ENCODE assay signal across 18 mouse cellular contexts in the genomic region with DNA sequence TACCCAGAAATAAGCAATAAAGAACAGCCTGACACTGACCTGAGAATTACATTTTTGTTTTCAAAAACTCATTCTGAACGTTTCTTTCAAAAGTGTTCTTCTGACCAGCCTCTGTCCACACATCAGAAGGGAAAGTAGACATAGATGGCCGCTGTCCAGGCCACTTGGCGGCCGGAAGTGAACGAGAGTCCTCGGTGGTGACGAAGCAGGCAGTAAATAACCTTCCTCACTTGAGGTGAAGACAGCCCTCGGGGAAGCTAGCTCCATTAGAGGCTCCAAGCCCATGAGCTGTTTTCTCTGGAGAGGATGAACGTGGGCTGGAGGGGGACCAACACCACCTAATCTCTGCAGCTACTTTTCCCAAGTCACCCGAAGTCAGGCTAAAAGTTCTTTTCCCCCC. TPM values are rescaled to one million over a fixed set of nuclear protein-coding genes. Genes with fewer than 3 reads are reported as not detected.
DNase-seq lines count a peak whose midpoint lies in the region; ATAC-seq and TF ChIP-seq lines count a peak whose summit lies in the region.
"Had no signal": no experiment of that assay in that cellular context is flagged by ENCODE, and none has a peak within 500 bp of the region (broad histone marks: within the 10 kb centered on the region; RNA-seq: fewer than 3 reads in every experiment).

No protein-coding gene starts in this region.

- H3K27me3 ChIP-seq in limb, embryonic 14.5 days (ENCODE audit: control insufficient read depth, insufficient read depth, low read length) = no peaks in the 10 kb centered on the region
- 0 out of 2 replicates have a peak, but pooled peaks cover 8% of the 10 kb centered on the region for H3K27me3 ChIP-seq in limb, embryonic 10.5 days (ENCODE audit: low read depth, poor library complexity, severe bottlenecking)
- no peaks in the 10 kb centered on the region for H3K27me3 ChIP-seq in heart, embryonic 12.5 days (replicated peaks)
- H3K27me3 ChIP-seq: embryonic facial prominence, embryonic 12.5 days; hindbrain, embryonic 12.5 days; liver, embryonic 15.5 days; midbrain, embryonic 13.5 days had no signal

- H3K4me2 ChIP-seq in limb, embryonic 14.5 days (replicated peaks; ENCODE audit: low read depth, low read length, severe bottlenecking) = no peak overlapping the region
- H3K4me2 ChIP-seq in heart, embryonic 12.5 days = peak overlapping the region; percentile 6; the same call in 1 of the 2 replicates
- H3K4me2 ChIP-seq: embryonic facial prominence, embryonic 12.5 days; hindbrain, embryonic 12.5 days; liver, embryonic 15.5 days; midbrain, embryonic 13.5 days had no signal

- no peak for ATAC-seq in limb, embryonic 14.5 days (ENCODE audit: low FRiP score, low read depth)
- no peak for ATAC-seq in heart, embryonic 12.5 days (ENCODE audit: insufficient number of reproducible peaks, low FRiP score)
- ATAC-seq: forebrain, embryonic 16.5 days; midbrain, embryonic 13.5 days had no signal

- 0 out of 2 replicates have a peak, but pooled peaks cover 2% of the 10 kb centered on the region for H3K4me1 ChIP-seq in limb, embryonic 14.5 days (ENCODE audit: control insufficient read depth, insufficient read depth, low read length)
- H3K4me1 ChIP-seq in limb, embryonic 10.5 days = peaks cover 24% of the 10 kb centered on the region
- peaks cover 43% of the 10 kb centered on the region for H3K4me1 ChIP-seq in heart, embryonic 12.5 days (replicated peaks)

- no peak overlapping the region for H3K4me3 ChIP-seq in limb, embryonic 14.5 days (replicated peaks; ENCODE audit: low read length)
- H3K4me3 ChIP-seq in limb, embryonic 10.5 days = no peak overlapping the region
- no peak overlapping the region for H3K4me3 ChIP-seq in heart, embryonic 12.5 days
- H3K4me3 ChIP-seq: embryonic facial prominence, embryonic 12.5 days; hindbrain, embryonic 12.5 days; layer of hippocampus, adult 2 months; liver, embryonic 15.5 days; midbrain, embryonic 13.5 days had no signal

- no peak for TF ChIP-seq POLR2A in limb, embryonic 14.5 days (IDR thresholded peaks at IDR 0.05; ENCODE audit: borderline replicate concordance, extremely low read depth, insufficient read depth, insufficient read length)

- no peaks in the 10 kb centered on the region for H3K9me3 ChIP-seq in limb, embryonic 14.5 days (ENCODE audit: control insufficient read depth, low read length)
- no peaks in the 10 kb centered on the region for H3K9me3 ChIP-seq in limb, embryonic 10.5 days (replicated peaks)
- 0 out of 2 replicates have a peak, but pooled peaks cover 3% of the 10 kb centered on the region for H3K9me3 ChIP-seq in heart, embryonic 12.5 days (replicated peaks)
- H3K9me3 ChIP-seq: embryonic facial prominence, embryonic 12.5 days; G1E; hindbrain, embryonic 12.5 days; liver, embryonic 15.5 days; midbrain, embryonic 13.5 days had no signal

- H3K36me3 ChIP-seq in limb, embryonic 14.5 days (ENCODE audit: control insufficient read depth, insufficient read depth, low read length) = no peaks in the 10 kb centered on the region
- no peaks in the 10 kb centered on the region for H3K36me3 ChIP-seq in limb, embryonic 10.5 days
- no peaks in the 10 kb centered on the region for H3K36me3 ChIP-seq in heart, embryonic 12.5 days
- H3K36me3 ChIP-seq: embryonic facial prominence, embryonic 12.5 days; G1E; hindbrain, embryonic 12.5 days; liver, embryonic 15.5 days; midbrain, embryonic 13.5 days had no signal

- H3K27ac ChIP-seq in limb, embryonic 14.5 days (replicated peaks; ENCODE audit: low read depth, low read length) = no peak overlapping the region
- no peak overlapping the region for H3K27ac ChIP-seq in limb, embryonic 10.5 days
- no peak overlapping the region for H3K27ac ChIP-seq in heart, embryonic 12.5 days (ENCODE audit: poor library complexity, severe bottlenecking)
- H3K27ac ChIP-seq: embryonic facial prominence, embryonic 12.5 days; hindbrain, embryonic 12.5 days; layer of hippocampus, adult 2 months; liver, embryonic 15.5 days; midbrain, embryonic 13.5 days; stomach, postnatal 0 days had no signal

- H3K9ac ChIP-seq in limb, embryonic 14.5 days (ENCODE audit: low read depth, low read length, severe bottlenecking) = no peak overlapping the region
- H3K9ac ChIP-seq in heart, embryonic 12.5 days = no peak overlapping the region
- H3K9ac ChIP-seq: embryonic facial prominence, embryonic 12.5 days; hindbrain, embryonic 12.5 days; liver, embryonic 15.5 days; midbrain, embryonic 13.5 days had no signal

- DNase-seq in adrenal gland, adult 2 months = peak; percentile 20
- no peak for DNase-seq in adrenal gland, adult 8-10 months
- DNase-seq in limb, embryonic 14.5 days (ENCODE audit: low spot score) = peak; percentile 28
- no peak for DNase-seq in limb, embryonic 10.5 days (ENCODE audit: low spot score)
- peak; percentile 55 for DNase-seq in lung, postnatal 10 days
- no peak for DNase-seq in right cerebral cortex, postnatal 14 days
- DNase-seq in cerebellum, adult 18-20 months = no peak
- DNase-seq: cerebellum, adult 8-10 months; right cerebral cortex, postnatal 4 days had no signal

- 45% methylated on average over 10 of the region's 10 CpGs for WGBS in limb, embryonic 14.5 days
- WGBS in limb, embryonic 10.5 days = 48% methylated on average over 10 of the region's 10 CpGs
- WGBS in heart, embryonic 12.5 days = 35% methylated on average over 10 of the region's 10 CpGs

RNA-seq across cellular contexts. Expression of gene Adrb1, which starts 21.2 kb away (rescaled TPM):
- 1 to 10 TPM; 2.1 to 7.5 TPM for total RNA-seq in adrenal gland, adult 2 months (2021)
- polyA plus RNA-seq in adrenal gland, adult 2 months (2012; rRNA removed) = 9.5 and 13.9 TPM in 2 replicates
- 1 to 10 TPM; 1.5 to 3.1 (median 2.4) TPM for total RNA-seq in adrenal gland, adult 8-10 months (2022)
- 1.7 and 2.3 TPM in 2 replicates for polyA plus RNA-seq in limb, embryonic 14.5 days (2012; rRNA removed)
- polyA plus RNA-seq in limb, embryonic 14.5 days (2014; fragmentation: Nextera tagmentation; extraction: Ambion mirVana) = 1.3 and 1.9 TPM in 2 replicates
- polyA plus RNA-seq in limb, embryonic 10.5 days (2016; fragmentation: Nextera tagmentation; extraction: Ambion mirVana) = 0.16 TPM in 1 of 2 replicates, not detected in the other
- 3.9 and 4.2 TPM in 2 replicates for polyA plus RNA-seq in heart, embryonic 12.5 days (2016; fragmentation: Nextera tagmentation; extraction: Ambion mirVana)
- polyA plus RNA-seq: G1E had no signal

Comparison
In these comparisons a context has a peak if more than half of its experiments do, and no peak if none do; other contexts are left out.
1. DNase-seq: peak in adrenal gland, adult 2 months (single experiment), limb, embryonic 14.5 days (single experiment) and lung, postnatal 10 days (single experiment); none in adrenal gland, adult 8-10 months (single experiment), limb, embryonic 10.5 days (single experiment), right cerebral cortex, postnatal 14 days (single experiment) and cerebellum, adult 18-20 months (0 of 2).